Mouse (Mus musculus) urinary bladder, postnatal 4 days (tissue): ENCODE data around the gene Rftn1.

Source experiments
- DNase-seq, 2 experiments: peaks; one replicate each; pipeline ENCODE4 v3.0.0; 2021 to 2022; ENCODE audit warnings: low spot score in 2 of 2

Rftn1 gene

DNA sequence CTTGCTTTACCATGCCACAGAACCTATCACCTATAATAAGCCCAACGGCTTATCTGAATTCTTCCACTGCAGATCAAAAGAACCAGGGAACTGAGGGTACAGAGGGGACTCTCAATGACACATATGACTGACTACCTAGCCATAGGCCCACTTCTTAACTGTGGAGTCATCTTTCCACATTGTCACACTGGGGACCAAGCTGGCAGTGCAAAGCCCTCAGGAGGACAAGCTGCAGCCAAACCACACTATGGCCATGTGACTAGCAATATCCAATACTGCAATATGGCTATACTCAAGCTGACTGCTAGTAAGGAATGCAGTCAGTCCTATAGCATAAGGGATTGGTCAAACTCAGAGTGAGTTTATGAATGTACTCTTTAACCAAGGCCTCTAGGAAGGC lies 164.8 kb downstream of the Rftn1 start:
- no peak for DNase-seq

GRCm38 (mm10) chr17:50025173-50025626 lies 165.3 kb downstream of the Rftn1 start:
- DNase-seq, result no peak

DNA sequence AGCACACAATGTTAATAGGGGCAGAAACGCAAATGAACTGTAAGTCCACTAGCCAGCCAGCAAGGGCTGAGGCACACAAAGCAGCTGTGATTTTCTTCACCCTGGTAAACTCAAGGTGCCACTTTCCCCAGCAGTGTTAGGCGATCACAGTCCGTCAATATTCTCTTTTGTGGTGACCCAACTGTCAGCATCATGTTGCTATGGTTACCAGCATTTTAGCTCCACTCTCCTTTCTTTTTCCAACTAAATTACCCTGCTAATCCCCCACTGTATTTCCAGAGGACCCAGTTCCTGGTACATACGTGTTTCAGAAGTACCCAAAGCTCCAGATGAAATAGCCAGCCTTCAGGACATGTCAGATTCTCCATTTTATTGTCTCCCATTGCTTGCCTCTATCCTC lies 169.1 kb downstream of the Rftn1 start:
- no peak for DNase-seq

DNA sequence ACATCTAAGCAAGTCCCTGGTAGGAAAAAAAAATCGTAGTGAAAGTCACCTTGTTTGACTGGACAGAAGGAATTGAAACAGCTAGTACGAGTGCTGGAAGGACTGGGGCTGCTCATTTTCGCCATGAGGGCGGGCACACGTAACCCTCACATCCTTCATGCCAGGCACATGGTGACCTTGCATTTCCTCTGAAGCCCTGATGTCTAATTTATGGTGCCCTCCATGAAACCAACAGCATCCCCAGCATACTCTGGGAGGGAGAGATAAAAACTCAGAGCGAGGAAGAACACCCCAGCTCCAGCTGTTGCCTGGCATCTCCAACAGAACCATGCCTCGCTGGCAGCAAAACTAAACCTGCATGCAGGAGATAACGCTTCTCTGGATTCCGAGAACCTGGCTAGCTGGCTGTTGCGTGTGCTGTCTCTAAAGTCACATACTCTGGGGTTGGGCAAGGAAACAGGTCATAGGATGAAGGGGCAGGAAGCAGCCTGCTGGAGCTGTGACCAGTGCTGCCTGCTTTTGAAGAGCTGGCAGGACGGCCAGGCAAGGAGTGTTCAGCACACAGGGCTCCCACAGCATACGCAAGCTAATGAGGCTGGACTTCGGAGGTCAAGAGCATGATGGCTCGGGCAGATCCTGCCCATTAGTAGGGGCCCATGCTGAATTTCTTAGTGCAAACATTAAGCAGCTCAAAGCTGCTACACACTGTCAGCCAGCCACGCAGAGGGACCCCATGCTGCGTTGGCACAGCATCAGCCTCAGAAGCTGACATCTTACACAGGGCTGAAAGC lies 170.1 kb downstream of the Rftn1 start:
- no peak for DNase-seq

GRCm38 (mm10) chr17:50019819-50020210 lies 170.7 kb downstream of the Rftn1 start:
- DNase-seq, result no peak

DNA sequence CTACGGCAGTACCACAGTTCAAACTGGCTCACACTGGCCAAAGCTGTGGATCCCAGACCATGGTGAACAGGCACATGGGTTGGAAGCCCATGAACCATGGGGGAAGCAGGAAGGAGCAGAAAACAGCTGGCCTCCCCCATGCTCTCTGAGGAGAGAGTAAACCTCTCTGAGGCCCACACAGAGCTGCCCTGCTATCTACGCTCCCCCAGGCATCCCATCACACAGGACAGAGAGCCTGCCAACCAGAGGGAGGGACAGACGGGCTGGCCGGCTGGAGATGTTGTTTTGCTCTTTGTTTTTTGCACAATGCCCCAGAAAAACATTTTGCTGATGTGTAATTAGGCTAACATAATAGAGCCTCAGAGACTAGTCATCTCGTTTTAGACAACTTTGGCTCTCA lies 171.4 kb downstream of the Rftn1 start:
- DNase-seq, result no peak

- no peak for DNase-seq
Measured at GRCm38 (mm10) chr17:50014708-50015107, 175.8 kb downstream of the Rftn1 start.

DNA sequence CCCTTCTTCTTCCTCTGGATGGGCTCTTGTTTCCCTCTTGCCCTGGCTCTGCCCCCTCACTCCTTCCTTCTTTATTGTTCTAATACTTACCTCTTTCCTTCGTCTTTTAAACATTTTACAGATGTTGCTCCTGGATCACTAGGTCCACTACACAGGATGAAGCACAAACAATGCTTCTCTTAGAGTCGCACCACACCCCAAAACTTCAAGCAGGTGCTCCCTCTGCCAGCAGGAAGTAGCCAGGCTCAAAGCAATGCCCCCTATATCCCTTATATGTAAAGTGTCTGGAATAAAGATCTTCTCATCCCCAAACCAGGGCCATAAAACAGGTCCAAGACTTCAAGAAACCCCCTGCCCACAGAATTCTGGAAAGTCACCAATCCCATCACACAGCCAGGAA lies 176.6 kb downstream of the Rftn1 start:
- no peak for DNase-seq

DNA sequence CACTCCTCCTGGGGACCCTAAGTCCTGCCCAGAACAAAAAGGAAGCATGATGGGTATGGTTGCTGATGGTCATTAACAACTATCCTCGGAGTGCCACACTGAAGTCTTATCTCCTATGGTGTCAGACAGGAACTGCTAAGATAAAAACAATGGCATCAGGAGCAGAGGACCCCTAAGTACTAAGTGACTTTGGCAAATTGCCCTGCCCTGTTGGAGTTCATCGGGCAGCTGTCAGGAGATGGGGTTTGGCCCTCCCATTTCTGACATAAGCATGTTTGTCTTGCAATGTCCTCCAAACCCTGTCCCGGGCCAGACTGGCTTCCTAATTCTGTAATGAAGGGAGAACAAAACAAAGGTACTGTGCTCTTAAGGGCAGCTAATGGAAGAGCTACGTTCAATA lies 180.4 kb downstream of the Rftn1 start:
- no peak for DNase-seq

DNA sequence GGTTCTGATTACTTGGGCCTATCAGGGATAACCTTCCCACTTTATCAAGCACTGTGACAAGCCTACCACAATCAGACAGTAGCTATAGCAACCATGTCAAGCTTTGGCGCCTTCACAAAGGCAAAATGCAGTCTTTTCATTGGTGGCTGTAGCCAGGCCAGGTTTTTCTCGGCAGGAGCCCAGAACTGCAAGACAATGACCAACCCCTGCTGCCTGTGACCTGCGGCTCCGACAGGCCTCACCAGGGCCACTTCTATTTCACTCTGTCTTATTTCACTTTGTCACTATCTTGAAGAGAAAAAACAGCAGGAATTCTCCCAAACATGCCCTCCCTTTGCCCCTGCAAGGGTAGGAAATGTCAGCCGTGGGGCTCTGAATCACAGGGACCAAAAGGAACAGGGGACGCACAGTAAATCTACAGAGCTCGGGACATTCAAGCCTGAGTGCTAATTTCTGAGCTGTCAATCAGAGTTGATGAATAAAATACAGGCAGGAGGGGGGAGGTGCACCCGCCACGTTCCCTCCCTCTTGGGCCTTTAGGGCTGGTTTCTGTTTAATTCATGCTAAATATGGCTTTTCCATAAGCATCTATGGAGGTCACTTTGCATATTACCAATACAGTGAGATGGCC lies 183.6 kb downstream of the Rftn1 start:
- DNase-seq, result no peak

GRCm38 (mm10) chr17:50006338-50006720 lies 184.1 kb downstream of the Rftn1 start:
- DNase-seq, result no peak

GRCm38 (mm10) chr17:50003156-50003555 lies 187.3 kb downstream of the Rftn1 start:
- no peak for DNase-seq

- DNase-seq, result no peak
Measured at GRCm38 (mm10) chr17:50002171-50002570, 188.3 kb downstream of the Rftn1 start.

DNA sequence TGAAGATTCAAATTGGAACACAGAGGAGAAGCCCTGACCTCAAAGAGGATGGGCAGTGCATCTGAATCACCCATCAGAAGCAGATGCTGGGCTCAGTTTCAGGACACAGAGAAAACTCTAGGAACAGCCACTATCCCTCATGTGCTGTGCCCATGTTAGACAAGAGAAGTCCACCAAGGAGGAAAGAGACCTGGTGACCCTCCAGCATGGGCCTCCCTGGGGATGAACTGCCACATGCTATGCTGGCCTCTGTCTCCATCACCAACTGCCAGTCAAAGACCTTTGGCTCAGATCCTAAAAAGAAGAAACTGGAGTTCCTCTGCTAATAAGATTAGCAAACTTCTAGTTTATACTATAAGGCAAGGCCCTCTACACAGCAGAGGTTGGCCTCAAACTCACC lies 188.7 kb downstream of the Rftn1 start:
- no peak for DNase-seq

DNA sequence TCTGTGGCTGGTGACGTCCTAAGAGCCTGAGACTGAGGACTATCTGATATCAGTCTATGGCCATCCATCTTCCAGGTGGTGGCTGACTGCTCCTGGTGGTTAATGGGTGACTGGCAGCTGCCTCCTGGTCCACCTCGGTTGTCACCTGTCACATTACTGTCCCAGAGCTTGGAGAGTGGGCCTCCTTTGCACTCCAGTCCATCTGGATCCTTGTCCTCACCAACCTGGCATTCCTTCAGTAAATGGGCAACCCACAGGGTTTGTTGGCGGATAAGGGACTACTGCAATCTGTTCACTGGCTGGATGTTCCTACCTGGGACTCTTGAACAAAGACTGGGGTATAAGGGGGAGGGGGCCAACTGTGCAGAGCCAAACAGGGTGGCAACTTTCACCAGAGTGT lies 189.9 kb downstream of the Rftn1 start:
- DNase-seq, result no peak

GRCm38 (mm10) chr17:49996626-49997152 lies 193.8 kb downstream of the Rftn1 start:
- no peak for DNase-seq

DNA sequence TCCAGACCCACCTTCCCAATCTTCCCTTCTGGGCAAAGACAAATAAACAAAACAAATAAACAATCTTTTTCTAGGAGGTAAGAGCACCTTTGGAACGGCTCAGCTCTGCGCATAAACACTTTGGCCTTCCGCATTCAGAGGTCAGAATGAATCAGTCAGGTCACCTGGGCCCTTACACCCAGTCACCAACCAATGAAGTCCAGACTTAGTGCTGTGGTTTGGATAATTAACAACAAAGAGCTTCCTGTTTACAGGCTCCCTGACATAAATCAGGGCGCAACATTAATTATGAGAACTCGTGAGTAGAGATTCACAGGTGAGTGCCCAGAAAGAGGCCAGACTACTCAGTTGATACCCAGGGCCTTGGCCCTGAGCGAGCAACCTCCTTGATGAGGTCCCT lies 194.4 kb downstream of the Rftn1 start:
- no peak for DNase-seq

- DNase-seq, result no peak
Measured at GRCm38 (mm10) chr17:49995226-49995625, 195.2 kb downstream of the Rftn1 start.

DNA sequence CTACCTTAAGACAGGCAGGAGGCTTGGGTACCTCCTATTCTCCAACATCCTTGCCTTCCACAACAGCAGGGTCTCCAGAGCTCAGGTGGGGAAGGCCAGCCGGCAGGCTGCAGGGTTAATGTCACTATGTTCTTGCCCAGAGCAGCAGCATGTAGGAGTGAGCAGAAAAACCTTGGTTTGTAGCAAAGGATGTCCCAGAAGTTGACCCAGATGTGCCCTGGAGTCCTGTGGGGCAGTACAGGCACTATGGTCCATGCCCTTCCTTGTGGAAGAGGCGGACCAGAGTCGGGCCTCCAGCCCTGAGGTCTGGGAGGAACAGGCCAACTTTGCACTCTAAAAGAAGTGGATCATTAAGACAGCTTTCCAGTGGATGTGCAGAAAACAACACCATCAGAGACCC lies 196.8 kb downstream of the Rftn1 start:
- no peak for DNase-seq

GRCm38 (mm10) chr17:49992625-49993603 lies 197.6 kb downstream of the Rftn1 start:
- DNase-seq, result no peak

GRCm38 (mm10) chr17:49989583-49989982 lies 200.9 kb downstream of the Rftn1 start:
- DNase-seq, result no peak

DNA sequence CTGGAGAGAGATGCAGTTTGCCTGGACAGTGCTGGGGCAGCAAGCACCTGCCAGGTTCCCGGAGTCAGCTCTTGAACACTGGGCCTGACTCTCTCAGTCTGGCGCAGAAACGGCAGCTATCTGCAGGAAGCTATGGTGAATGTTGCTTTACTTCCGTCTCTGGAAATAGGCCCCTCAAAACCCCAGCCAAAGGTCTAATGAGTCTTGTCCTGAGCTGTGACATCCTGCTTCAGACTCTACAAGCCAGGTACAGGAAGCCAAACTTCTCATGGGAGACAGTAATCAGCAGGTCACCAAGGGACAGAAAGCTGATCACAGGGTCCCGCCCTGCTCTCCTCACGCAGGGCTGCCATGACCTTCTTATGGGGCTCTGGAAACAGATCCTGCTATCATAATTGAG lies 203.4 kb downstream of the Rftn1 start:
- no peak for DNase-seq
